Mouse (Mus musculus) lung, postnatal 0 days (tissue): ENCODE results near the gene Eya2. TPM values are rescaled to one million over a fixed set of nuclear protein-coding genes. Genes with fewer than 3 reads are reported as not detected.

ENCODE experiments used
- ATAC-seq: fragments of 200-750 bp; cut with Nextera tagmentation; 2 replicates; pipeline ENCODE4 v1.8.0; 2017; ENCODE audit warnings: moderate library complexity
- DNase-seq: peaks from one replicate; pipeline ENCODE4 v3.0.0-alpha.2; 2016; ENCODE audit warnings: low spot score
- H3K27ac ChIP-seq: fragments of 300-500 bp; sonication (generic); 2 replicates; pipeline ENCODE4 v1.5.1; 2014; ENCODE audit warnings: antibody characterized with exemption, mild to moderate bottlenecking, low read length, mixed read lengths
- H3K27me3 ChIP-seq: fragments of 300-500 bp; sonication (generic); replicated peaks from 2 replicates; pipeline ENCODE4 v1.6.1; 2014; ENCODE audit warnings: low read length, mixed read lengths; ENCODE audit not compliant: insufficient read depth
- H3K36me3 ChIP-seq: fragments of 300-500 bp; sonication (generic); 2 replicates; pipeline ENCODE4 v1.6.1; 2014; ENCODE audit warnings: low read length, mixed read lengths; ENCODE audit not compliant: insufficient read depth
- H3K4me1 ChIP-seq: fragments of 300-500 bp; sonication (generic); 2 replicates; pipeline ENCODE4 v1.6.1; 2014; ENCODE audit warnings: antibody characterized with exemption, low read depth, low read length, mixed read lengths; ENCODE audit not compliant: insufficient read depth
- H3K4me2 ChIP-seq: fragments of 300-500 bp; sonication (generic); replicated peaks from 2 replicates; pipeline ENCODE4 v1.6.1; 2014; ENCODE audit warnings: low read depth, mild to moderate bottlenecking, low read length, moderate library complexity, mixed read lengths
- H3K4me3 ChIP-seq: fragments of 300-500 bp; sonication (generic); 2 replicates; pipeline ENCODE4 v1.5.1; 2014; ENCODE audit warnings: low read depth, low read length
- H3K9ac ChIP-seq: fragments of 300-500 bp; sonication (generic); replicated peaks from 2 replicates; pipeline ENCODE4 v1.6.1; 2014; ENCODE audit warnings: low read depth, mild to moderate bottlenecking
- H3K9me3 ChIP-seq: fragments of 300-500 bp; sonication (generic); 2 replicates; pipeline ENCODE4 v1.6.1; 2016; ENCODE audit warnings: low read length, mixed read lengths
- CTCF ChIP-seq: IDR thresholded peaks from 2 replicates; pipeline ENCODE4 v1.5.1; 2016; ENCODE audit warnings: antibody characterized with exemption, mild to moderate bottlenecking
- EP300 ChIP-seq: IDR thresholded peaks from 2 replicates; pipeline ENCODE4 v1.6.1; 2016; ENCODE audit warnings: antibody characterized with exemption, mild to moderate bottlenecking, control low read depth
- WGBS: fragments of 180-500 bp; shearing (Covaris S2); extraction: QIAGEN DNeasy Blood & Tissue Kit; methylation state at CpG from one replicate; pipeline ENCODE4 v1.1.7; 2014; 5-methylcytosine and 5-hydroxymethylcytosine counted together
- polyA plus RNA-seq: library from polyadenylated mRNA; unstranded; fragments of >200 nt; fragmentation: Nextera tagmentation; extraction: Ambion mirVana; gene quantifications from 2 replicates; pipeline ENCODE4 v1.2.1, GENCODE M21; 2015

Eya2 gene
- polyA plus RNA-seq, 1 experiment from 2014 or later = 27.8 TPM

DNA sequence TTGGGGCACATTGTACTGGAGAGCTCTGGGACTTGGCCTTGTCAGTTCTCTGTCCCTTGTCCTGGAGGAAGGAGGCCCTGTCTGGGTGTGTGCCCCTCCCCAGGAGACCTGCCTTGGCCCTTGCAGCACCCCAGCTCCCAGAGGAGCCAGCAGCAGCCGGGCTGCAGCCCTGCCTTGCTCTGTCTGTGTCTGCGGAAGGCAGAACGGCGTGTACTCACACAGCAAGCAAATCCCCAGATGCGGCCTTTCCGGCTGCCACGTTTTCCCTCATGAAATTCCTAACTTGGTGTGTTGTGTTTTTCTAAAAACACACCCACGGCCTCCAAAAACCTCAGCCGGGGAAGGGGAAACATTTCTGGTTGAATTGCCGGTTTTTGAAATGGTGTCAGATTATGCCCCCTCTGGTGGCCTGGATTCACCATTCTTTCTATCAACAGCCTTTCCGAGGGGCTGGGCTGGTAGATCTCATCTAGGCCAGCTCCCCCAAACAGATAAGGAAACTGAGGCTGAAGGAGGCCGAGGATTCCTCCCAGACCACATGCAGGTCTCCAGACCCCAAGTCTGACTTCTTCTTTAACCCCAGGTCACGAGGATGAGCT, 19.0 kb downstream of the Eya2 start:
- Histone ChIP-seq H3K4me2 (no peak overlapping the region), H3K27ac (no peak overlapping the region), H3K4me1 (no peaks in the 10 kb centered on the region), H3K4me3 (no peak overlapping the region), H3K9ac (no peak overlapping the region), H3K9me3 (no peaks in the 10 kb centered on the region), H3K36me3 (no peaks in the 10 kb centered on the region), H3K27me3 (no peaks in the 10 kb centered on the region)
- WGBS = 63% methylated on average over 13 of the region's 13 CpGs
- ATAC-seq (no peak), DNase-seq (no peak)
- TF ChIP-seq EP300 = no peak
- TF ChIP-seq CTCF = 0 out of 2 replicates have a peak, but pooled peaks have one; percentile 6

DNA sequence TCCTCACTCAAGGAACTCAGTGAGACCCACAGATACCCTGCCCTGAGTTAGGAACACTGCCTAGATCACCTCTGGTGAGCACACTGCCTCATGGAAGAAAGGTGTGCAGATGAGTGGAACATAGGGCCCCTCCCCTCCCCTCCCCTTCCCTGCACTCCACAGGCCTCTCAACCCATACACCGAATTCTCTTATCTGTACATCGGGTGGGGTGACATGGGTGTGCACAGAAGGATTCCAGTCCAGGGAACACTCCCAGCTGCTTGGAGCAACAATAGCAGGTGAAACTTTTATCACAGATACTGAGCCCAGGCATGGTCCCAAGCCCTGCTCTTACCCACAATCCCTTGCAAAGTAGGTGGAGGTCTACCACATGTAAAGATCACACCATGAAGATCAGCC, 26.7 kb downstream of the Eya2 start:
- DNase-seq (peak; percentile 21), ATAC-seq (peak; percentile 86)
- Histone ChIP-seq H3K4me3 (no peak overlapping the region), H3K9me3 (no peaks in the 10 kb centered on the region), H3K36me3 (no peaks in the 10 kb centered on the region), H3K27me3 (no peaks in the 10 kb centered on the region), H3K27ac (peak overlapping the region; percentile 62), H3K4me2 (no peak overlapping the region), H3K9ac (no peak overlapping the region), H3K4me1 (no peaks in the 10 kb centered on the region; the same call in 1 of the 2 replicates)
- 76% methylated on average over 2 of the region's 2 CpGs for WGBS
- TF ChIP-seq EP300 (peak; percentile 67), CTCF (no peak)

DNA sequence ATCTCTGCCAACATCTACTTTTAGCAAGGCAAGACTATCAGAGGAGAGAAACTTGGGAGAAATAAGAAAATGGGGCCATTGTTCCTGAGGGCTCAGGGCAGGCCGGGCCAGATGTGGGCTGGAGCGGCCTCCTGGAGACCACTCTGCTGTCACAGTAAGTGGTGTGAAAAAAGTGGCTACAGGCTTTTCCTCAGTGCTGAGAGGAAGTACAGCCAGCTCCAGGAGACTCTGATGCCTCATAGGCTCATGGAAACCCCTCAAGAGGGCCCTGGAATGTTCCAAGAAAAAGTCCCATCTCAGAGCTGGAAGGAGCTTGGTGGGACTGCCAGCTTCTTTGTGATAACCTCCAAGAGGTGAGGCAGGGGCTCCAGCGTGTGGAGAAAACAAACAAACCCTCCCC, 27.8 kb downstream of the Eya2 start:
- 31% methylated on average over 3 of the region's 3 CpGs for WGBS
- no peak overlapping the region for H3K9ac ChIP-seq

DNA sequence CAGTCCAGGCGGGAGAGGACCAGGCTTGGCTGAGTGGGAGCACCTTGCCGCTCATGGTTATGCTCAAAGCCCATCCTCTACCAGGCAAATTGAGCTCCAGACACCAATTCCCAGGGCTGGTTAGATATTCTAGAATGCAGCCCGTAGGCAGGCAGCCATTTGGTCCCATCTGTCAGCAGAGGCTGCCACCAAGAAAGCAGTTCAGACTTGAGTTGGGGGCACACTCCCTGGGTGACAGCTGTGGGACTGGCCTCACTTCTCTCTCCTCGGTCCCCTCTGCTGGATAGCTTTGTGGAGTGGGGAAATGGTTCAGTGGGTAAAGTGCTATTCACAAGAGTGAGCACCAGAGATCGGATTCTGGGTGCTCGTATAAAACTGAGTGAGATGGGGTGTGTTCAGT, 32.0 kb downstream of the Eya2 start:
- no peak for ATAC-seq
- no peaks in the 10 kb centered on the region; the same call in 1 of the 2 replicates for H3K4me1 ChIP-seq
- H3K9me3 ChIP-seq = no peaks in the 10 kb centered on the region
- no peaks in the 10 kb centered on the region for H3K36me3 ChIP-seq
- WGBS = 71% methylated on average over 6 of the region's 6 CpGs
- H3K4me3 ChIP-seq = no peak overlapping the region
- DNase-seq = no peak
- no peaks in the 10 kb centered on the region for H3K27me3 ChIP-seq
- H3K27ac ChIP-seq = no peak overlapping the region
- TF ChIP-seq CTCF = no peak
- no peak overlapping the region for H3K9ac ChIP-seq
- H3K4me2 ChIP-seq = no peak overlapping the region

More for the DNA sequence above, 27.8 kb downstream of the Eya2 start:
- H3K27ac ChIP-seq = peak overlapping the region; percentile 62; the same call in 1 of the 2 replicates
- no peak overlapping the region for H3K4me2 ChIP-seq
- H3K4me3 ChIP-seq = no peak overlapping the region
- no peaks in the 10 kb centered on the region for H3K27me3 ChIP-seq
- no peaks in the 10 kb centered on the region for H3K9me3 ChIP-seq
- no peaks in the 10 kb centered on the region for H3K36me3 ChIP-seq
- no peaks in the 10 kb centered on the region; the same call in 1 of the 2 replicates for H3K4me1 ChIP-seq
- TF ChIP-seq CTCF = no peak
- TF ChIP-seq EP300 = no peak
- DNase-seq (peak; percentile 21), ATAC-seq (peak; percentile 64)

DNA sequence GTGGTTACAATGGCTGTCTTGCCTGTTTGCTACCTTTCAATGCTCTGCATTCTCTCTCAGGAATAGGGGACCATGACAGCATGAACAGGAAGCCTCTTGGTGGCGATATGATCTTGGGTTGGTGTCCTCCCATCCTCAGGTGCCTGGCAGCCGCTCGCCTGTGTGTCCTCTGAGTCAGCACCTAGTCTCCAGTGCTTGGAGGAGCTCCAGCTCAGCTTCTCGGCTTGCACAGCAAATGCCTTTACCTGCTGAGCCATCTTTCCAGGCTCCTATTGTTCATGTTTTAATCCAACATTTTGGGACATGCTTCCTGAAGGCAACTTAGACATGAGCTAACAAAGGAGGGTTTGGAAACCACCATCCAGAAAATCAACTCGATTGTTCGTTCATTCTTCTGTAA, 33.1 kb downstream of the Eya2 start:
- H3K27me3 ChIP-seq = no peaks in the 10 kb centered on the region
- no peaks in the 10 kb centered on the region for H3K9me3 ChIP-seq
- no peak for ATAC-seq
- TF ChIP-seq EP300 = no peak
- no peak for TF ChIP-seq CTCF
- no peak overlapping the region for H3K27ac ChIP-seq
- 48% methylated on average over 6 of the region's 6 CpGs for WGBS
- no peaks in the 10 kb centered on the region for H3K36me3 ChIP-seq
- H3K4me2 ChIP-seq = no peak overlapping the region
- 0 out of 2 replicates have a peak, but pooled peaks cover 2% of the 10 kb centered on the region for H3K4me1 ChIP-seq
- H3K4me3 ChIP-seq = no peak overlapping the region
- no peak overlapping the region for H3K9ac ChIP-seq
- DNase-seq = no peak

DNA sequence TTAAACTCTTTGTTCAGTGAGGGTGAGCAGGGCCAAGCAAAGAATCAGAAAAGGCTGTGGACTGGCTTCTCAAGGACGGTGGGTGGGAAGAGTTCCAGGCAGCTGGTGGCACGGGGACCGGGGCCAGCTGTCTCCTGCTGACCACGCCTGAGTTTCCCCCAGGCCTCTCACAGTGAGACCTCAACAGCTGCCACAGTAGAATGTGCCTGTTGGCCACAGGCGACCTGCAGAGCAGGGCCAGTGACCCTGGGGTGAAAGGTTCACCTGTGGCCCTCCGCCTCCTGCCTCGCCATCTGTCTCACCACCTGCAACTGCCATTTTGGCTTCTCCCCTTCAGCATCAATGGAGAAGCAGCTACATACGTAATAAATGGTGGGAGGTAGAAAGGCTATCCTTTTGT, 35.1 kb downstream of the Eya2 start:
- Histone ChIP-seq H3K4me1 (0 out of 2 replicates have a peak, but pooled peaks cover 2% of the 10 kb centered on the region), H3K4me2 (no peak overlapping the region), H3K27ac (no peak overlapping the region), H3K27me3 (no peaks in the 10 kb centered on the region), H3K36me3 (no peaks in the 10 kb centered on the region), H3K9ac (no peak overlapping the region), H3K4me3 (no peak overlapping the region), H3K9me3 (no peaks in the 10 kb centered on the region)
- WGBS = 43% methylated on average over 8 of the region's 8 CpGs
- no peak for DNase-seq
- ATAC-seq = no peak
- TF ChIP-seq EP300 = no peak
- TF ChIP-seq CTCF = no peak
